Mouse (Mus musculus) erythroblast, adult 5-6 weeks (primary cell): Measurements from ENCODE around the gene 4931417E11Rik. TPM values are rescaled to one million over a fixed set of nuclear protein-coding genes. Genes with fewer than 3 reads are reported as not detected.

Source experiments
- ATAC-seq: replicated peaks from 2 replicates; pipeline ENCODE4 v1.8.0; 2016; ENCODE audit warnings: moderate number of reproducible peaks, mild to moderate bottlenecking, moderate TSS enrichment, inconsistent platforms; ENCODE audit not compliant: poor library complexity, low FRiP score, severe bottlenecking
- total RNA-seq, 2 experiments: library from RNA; stranded (forward) in 1 of 2; stranded (reverse) in 1 of 2; fragments of 150-400 nt in 1 of 2; fragments of 200-764, 138-1000 nt in 1 of 2; gene quantifications; 2 replicates each; pipeline versions ENCODE4 v1.2.3 to v1.2.4; 2015 to 2017; ENCODE audit warnings: low replicate concordance in 2 of 2

Gene 4931417E11Rik
- total RNA-seq (2015; ENCODE audit: low replicate concordance) = not detected in 2 replicates
- total RNA-seq (2017; ENCODE audit: low replicate concordance) = not detected in 2 replicates

DNA sequence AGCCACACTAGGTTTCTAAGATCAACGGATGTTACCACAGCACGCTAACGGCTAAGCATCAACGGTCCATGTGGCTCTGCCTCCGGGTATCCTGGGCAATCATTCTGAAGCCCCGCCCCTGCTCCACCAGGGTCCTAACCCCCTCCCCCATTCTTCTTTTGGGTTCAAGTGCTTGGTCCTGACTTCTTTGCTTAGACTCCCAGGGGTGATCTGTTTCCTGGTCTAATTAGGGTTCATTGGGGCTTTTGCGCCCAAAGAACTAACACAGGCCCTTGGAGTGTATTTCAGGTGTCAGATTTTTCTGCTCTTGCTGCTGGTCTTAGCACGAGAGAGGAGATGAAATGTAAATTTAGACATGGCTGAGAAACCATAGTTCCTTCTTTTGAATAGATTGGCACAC lies at the start of gene 4931417E11Rik:
Gene 4931417E11Rik, minus strand, starts transcription at position 101 of the 400 bp plus-strand sequence.
- no peak for ATAC-seq

- ATAC-seq = no peak
Observed at GRCm38 (mm10) chr6:73517818-73518396, 48.4 kb upstream of the 4931417E11Rik start.

- ATAC-seq = no peak
Observed at GRCm38 (mm10) chr6:73512907-73513306, 43.4 kb upstream of the 4931417E11Rik start.

GRCm38 (mm10) chr6:73499631-73500030 lies 30.2 kb upstream of the 4931417E11Rik start:
- ATAC-seq = no peak

- no peak for ATAC-seq
Observed at GRCm38 (mm10) chr6:73497321-73497720, 27.9 kb upstream of the 4931417E11Rik start.

GRCm38 (mm10) chr6:73490524-73490923 lies 21.1 kb upstream of the 4931417E11Rik start:
- no peak for ATAC-seq

DNA sequence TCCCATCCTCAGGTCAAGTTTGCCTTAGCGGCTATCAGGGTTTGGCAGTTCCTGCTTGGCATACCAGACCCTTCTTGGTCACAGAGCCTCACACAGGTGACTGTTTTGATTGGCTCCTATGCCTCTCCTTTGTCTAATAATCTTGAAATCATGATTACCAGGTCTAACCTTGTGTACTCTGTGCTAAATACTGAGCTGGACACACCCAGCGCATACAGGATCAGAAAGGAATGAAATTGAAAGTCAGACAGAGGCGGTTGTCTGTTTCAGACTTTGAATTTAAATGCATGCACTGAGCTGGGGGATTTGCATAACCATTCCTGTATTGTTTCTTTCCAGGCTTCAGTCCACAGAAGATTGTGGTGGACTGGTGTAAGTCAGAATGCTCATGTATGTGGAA lies 16.1 kb upstream of the 4931417E11Rik start:
- no peak for ATAC-seq

DNA sequence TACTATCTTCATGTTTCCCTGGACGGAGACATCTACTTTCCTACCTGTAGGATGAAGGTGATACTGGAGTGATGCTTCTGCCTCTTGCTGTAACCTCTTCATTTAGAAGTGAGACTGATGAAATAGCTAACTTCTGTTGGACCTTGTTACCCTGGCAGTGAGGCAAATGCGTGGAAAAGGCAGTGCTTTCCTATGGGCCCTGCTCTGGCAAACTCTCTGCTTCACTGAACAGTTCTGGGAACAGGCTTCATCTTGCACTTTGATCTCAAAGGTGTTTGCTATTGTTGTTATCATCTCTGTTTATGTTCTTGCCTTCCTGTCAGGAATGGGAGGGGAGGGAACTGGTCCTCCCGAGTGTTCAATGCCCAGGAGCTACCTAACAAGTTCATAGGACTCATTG lies 3.4 kb downstream of the 4931417E11Rik start:
- ATAC-seq = no peak

- ATAC-seq = no peak
Observed at GRCm38 (mm10) chr6:73462543-73462942, 6.9 kb downstream of the 4931417E11Rik start.

DNA sequence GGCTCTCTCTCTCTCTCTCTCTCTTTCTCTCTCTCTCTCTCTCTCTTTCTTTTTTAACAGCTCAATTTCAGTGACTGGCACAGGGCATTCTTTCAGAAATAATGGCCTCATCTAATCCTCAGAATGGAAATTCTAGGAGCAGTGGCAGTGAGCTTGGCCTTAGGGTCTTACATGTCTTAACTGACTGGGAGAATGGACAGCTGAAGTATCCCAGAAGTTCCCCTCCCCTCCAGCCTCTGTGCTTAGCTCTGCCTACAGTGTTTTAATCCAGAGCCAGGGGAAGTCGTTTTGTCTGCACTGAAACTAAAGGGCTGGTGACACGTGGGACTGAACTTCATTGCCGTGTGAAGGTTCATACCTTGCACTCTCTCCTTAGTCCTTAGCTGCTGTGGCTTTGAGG lies 35.6 kb downstream of the 4931417E11Rik start:
- no peak for ATAC-seq

- ATAC-seq = no peak
Observed at GRCm38 (mm10) chr6:73428618-73429336, 40.7 kb downstream of the 4931417E11Rik start.

- ATAC-seq = no peak
Observed at GRCm38 (mm10) chr6:73427273-73427812, 42.1 kb downstream of the 4931417E11Rik start.

Other genes starting within 250 kb of the 4931417E11Rik start
- gene Dnah6, start 248.0 kb downstream of the 4931417E11Rik start, total RNA-seq (2015; ENCODE audit: low replicate concordance) = not detected in 2 replicates
- under 0.01 and 0.14 TPM in 2 replicates for gene Dnah6, start 248.0 kb downstream of the 4931417E11Rik start, total RNA-seq (2017; ENCODE audit: low replicate concordance)
- gene Suclg1, start 221.3 kb downstream of the 4931417E11Rik start, total RNA-seq (2015; ENCODE audit: low replicate concordance) = 33.4 and 49.9 TPM in 2 replicates
- 18.1 and 39.3 TPM in 2 replicates for gene Suclg1, start 221.3 kb downstream of the 4931417E11Rik start, total RNA-seq (2017; ENCODE audit: low replicate concordance)